ENCODE assay signal across 20 mouse cellular contexts in genomic region chr16:97354632-97355031, GRCm38 (mm10). TPM values are rescaled to one million over a fixed set of nuclear protein-coding genes. Genes with fewer than 3 reads are reported as not detected.
"Had no signal": no experiment of that assay in that cellular context is flagged by ENCODE, and none has a peak within 500 bp of the region (broad histone marks: within the 10 kb centered on the region; RNA-seq: fewer than 3 reads in every experiment).

No protein-coding gene starts in this region.

- DNase-seq: lung, adult 18-20 months; lung, embryonic 14.5 days; lung, postnatal 10 days; lung, postnatal 4 days; midbrain, embryonic 14.5 days; retina, postnatal 1 day; right cerebral cortex, adult 18-20 months; right cerebral cortex, postnatal 25 days; right cerebral cortex, postnatal 4 days; spleen, adult 18-20 months; thymus, adult 18-20 months; thymus, postnatal 14 days; thymus, postnatal 36 days had no signal

- H3K9ac ChIP-seq: lung, embryonic 14.5 days; midbrain, embryonic 12.5 days; neural tube, embryonic 13.5 days; neural tube, embryonic 15.5 days had no signal

- H3K4me2 ChIP-seq: lung, embryonic 14.5 days; midbrain, embryonic 12.5 days; neural tube, embryonic 13.5 days; neural tube, embryonic 15.5 days had no signal

- H3K36me3 ChIP-seq: midbrain, embryonic 10.5 days; midbrain, embryonic 12.5 days; neural tube, embryonic 13.5 days; neural tube, embryonic 15.5 days had no signal

- H3K4me3 ChIP-seq: midbrain, embryonic 10.5 days; midbrain, embryonic 12.5 days; myocyte; neural tube, embryonic 13.5 days; neural tube, embryonic 15.5 days had no signal

- H3K9me3 ChIP-seq: midbrain, embryonic 10.5 days; midbrain, embryonic 12.5 days; neural tube, embryonic 13.5 days; neural tube, embryonic 15.5 days had no signal

- H3K27ac ChIP-seq: midbrain, embryonic 10.5 days; midbrain, embryonic 12.5 days; neural tube, embryonic 13.5 days; neural tube, embryonic 15.5 days had no signal

RNA-seq across cellular contexts. Expression of gene Bace2, which starts 1.9 kb away (rescaled TPM):
- total RNA-seq: megakaryocyte, adult 5-6 weeks; megakaryocyte-erythroid progenitor cell, adult 5-6 weeks had no signal
